Comparison of ENCODE assay signal across 22 mouse cellular contexts in the genomic region with DNA sequence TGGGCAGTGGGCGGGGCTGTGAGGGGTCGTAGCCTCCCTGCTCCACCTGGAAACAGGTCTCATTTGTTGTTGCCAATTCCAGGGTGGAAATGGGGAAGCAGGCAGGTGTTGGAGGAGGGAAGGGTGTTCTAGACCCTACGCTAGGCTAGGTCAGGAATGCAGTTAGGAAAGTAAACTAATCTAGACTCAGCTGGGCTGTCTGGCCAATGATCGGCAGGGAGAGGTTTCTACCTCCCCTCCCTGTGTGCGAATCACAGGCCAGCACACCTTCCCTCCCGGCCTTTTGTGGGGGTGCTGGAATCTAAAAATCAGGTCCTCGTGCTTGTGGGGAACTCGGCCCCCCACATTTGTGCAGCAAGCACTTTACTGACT. TPM values are rescaled to one million over a fixed set of nuclear protein-coding genes. Genes with fewer than 3 reads are reported as not detected.
DNase-seq lines count a peak whose midpoint lies in the region; ATAC-seq and TF ChIP-seq lines count a peak whose summit lies in the region.
"Had no signal": no experiment of that assay in that cellular context is flagged by ENCODE, and none has a peak within 500 bp of the region (broad histone marks: within the 10 kb centered on the region; RNA-seq: fewer than 3 reads in every experiment).

No protein-coding gene starts in this region.

- H3K27me3 ChIP-seq in embryonic facial prominence, embryonic 14.5 days (replicated peaks; ENCODE audit: control insufficient read depth, insufficient read depth, low read length), result no peaks in the 10 kb centered on the region
- H3K27me3 ChIP-seq in embryonic facial prominence, embryonic 10.5 days (replicated peaks; ENCODE audit: low read depth, poor library complexity, severe bottlenecking), result peaks cover 4% of the 10 kb centered on the region; the same call in 1 of the 2 replicates
- H3K27me3 ChIP-seq in kidney, embryonic 15.5 days, result no peaks in the 10 kb centered on the region
- peaks cover 7% of the 10 kb centered on the region; the same call in 1 of the 2 replicates for H3K27me3 ChIP-seq in E14TG2a.4 (ENCODE audit: insufficient read depth, low read length)
- H3K27me3 ChIP-seq: forebrain, embryonic 12.5 days; midbrain, embryonic 12.5 days had no signal

- H3K9ac ChIP-seq in embryonic facial prominence, embryonic 14.5 days (ENCODE audit: low read depth, low read length), result no peak overlapping the region
- no peak overlapping the region for H3K9ac ChIP-seq in kidney, embryonic 15.5 days
- H3K9ac ChIP-seq: forebrain, embryonic 12.5 days; hindbrain, embryonic 14.5 days; liver, embryonic 14.5 days; midbrain, embryonic 12.5 days had no signal

- H3K9me3 ChIP-seq in embryonic facial prominence, embryonic 14.5 days (ENCODE audit: control insufficient read depth, low read length), result no peaks in the 10 kb centered on the region
- H3K9me3 ChIP-seq in embryonic facial prominence, embryonic 10.5 days, result no peaks in the 10 kb centered on the region
- no peaks in the 10 kb centered on the region for H3K9me3 ChIP-seq in kidney, embryonic 15.5 days (replicated peaks)
- no peaks in the 10 kb centered on the region for H3K9me3 ChIP-seq in E14TG2a.4 (ENCODE audit: low read length)
- H3K9me3 ChIP-seq: forebrain, embryonic 12.5 days; midbrain, embryonic 12.5 days had no signal

- no peaks in the 10 kb centered on the region for H3K36me3 ChIP-seq in embryonic facial prominence, embryonic 14.5 days (ENCODE audit: control insufficient read depth, insufficient read depth, low read length)
- no peaks in the 10 kb centered on the region for H3K36me3 ChIP-seq in embryonic facial prominence, embryonic 10.5 days (replicated peaks)
- no peaks in the 10 kb centered on the region for H3K36me3 ChIP-seq in kidney, embryonic 15.5 days
- H3K36me3 ChIP-seq in E14TG2a.4 (ENCODE audit: insufficient read depth, low read length), result no peaks in the 10 kb centered on the region
- H3K36me3 ChIP-seq: forebrain, embryonic 12.5 days; midbrain, embryonic 12.5 days had no signal

- H3K4me1 ChIP-seq in embryonic facial prominence, embryonic 14.5 days (ENCODE audit: control insufficient read depth, insufficient read depth, low read length), result 0 out of 2 replicates have a peak, but pooled peaks cover 5% of the 10 kb centered on the region
- H3K4me1 ChIP-seq in embryonic facial prominence, embryonic 10.5 days, result peaks cover 22% of the 10 kb centered on the region
- H3K4me1 ChIP-seq in kidney, embryonic 15.5 days, result peaks cover 18% of the 10 kb centered on the region
- H3K4me1 ChIP-seq in E14TG2a.4 (replicated peaks; ENCODE audit: low read depth, low read length), result peaks cover 14% of the 10 kb centered on the region
- H3K4me1 ChIP-seq: midbrain, embryonic 12.5 days had no signal

- H3K4me3 ChIP-seq in embryonic facial prominence, embryonic 14.5 days (ENCODE audit: low read depth, low read length), result no peak overlapping the region
- H3K4me3 ChIP-seq in embryonic facial prominence, embryonic 10.5 days, result no peak overlapping the region
- no peak overlapping the region for H3K4me3 ChIP-seq in kidney, embryonic 15.5 days (replicated peaks)
- peak overlapping the region; percentile 23; the same call in 1 of the 2 replicates for H3K4me3 ChIP-seq in E14TG2a.4 (replicated peaks; ENCODE audit: low read length)
- H3K4me3 ChIP-seq: forebrain, embryonic 12.5 days; heart, adult 2 months; layer of hippocampus, adult 2 months; midbrain, embryonic 12.5 days had no signal

- H3K27ac ChIP-seq in embryonic facial prominence, embryonic 14.5 days (replicated peaks; ENCODE audit: low read depth, low read length), result no peak overlapping the region
- H3K27ac ChIP-seq in embryonic facial prominence, embryonic 10.5 days (replicated peaks), result no peak overlapping the region
- H3K27ac ChIP-seq in kidney, embryonic 15.5 days, result no peak overlapping the region
- H3K27ac ChIP-seq: forebrain, embryonic 12.5 days; heart, adult 2 months; hindbrain, embryonic 14.5 days; layer of hippocampus, adult 2 months; liver, embryonic 14.5 days; macrophage; midbrain, embryonic 12.5 days had no signal

- WGBS in embryonic facial prominence, embryonic 14.5 days, result 70% methylated on average over 7 of the region's 8 CpGs
- 61% methylated on average over 8 of the region's 8 CpGs for WGBS in embryonic facial prominence, embryonic 10.5 days
- WGBS in kidney, embryonic 15.5 days, result 60% methylated on average over 8 of the region's 8 CpGs

- no peak for DNase-seq in embryonic facial prominence, embryonic 14.5 days (ENCODE audit: low spot score)
- DNase-seq in embryonic facial prominence, embryonic 10.5 days (ENCODE audit: low spot score), result no peak
- peak; percentile 3 for DNase-seq in kidney, adult 9 months
- DNase-seq in urinary bladder, postnatal 25 days (ENCODE audit: low spot score), result no peak
- no peak for DNase-seq in thymus, postnatal 0 days (ENCODE audit: low spot score)
- DNase-seq: cerebellum, adult 11-12 months; embryo, embryonic 11 days; gastrocnemius, postnatal 10 days; kidney, postnatal 14 days; right cerebral cortex, adult 18-20 months; thymus, postnatal 14 days had no signal

- H3K4me2 ChIP-seq in embryonic facial prominence, embryonic 14.5 days (ENCODE audit: low read depth, low read length), result no peak overlapping the region
- H3K4me2 ChIP-seq in kidney, embryonic 15.5 days, result no peak overlapping the region
- H3K4me2 ChIP-seq: forebrain, embryonic 12.5 days; hindbrain, embryonic 14.5 days; midbrain, embryonic 12.5 days had no signal

- ATAC-seq in embryonic facial prominence, embryonic 14.5 days (ENCODE audit: low read depth), result peak; percentile 26; the same call in 1 of the 2 replicates
- ATAC-seq in kidney, embryonic 15.5 days (replicated peaks; ENCODE audit: low FRiP score), result no peak
- 0 out of 2 replicates have a peak, but pooled peaks have one; percentile 9 for ATAC-seq in megakaryocyte progenitor cell, adult 5-6 weeks (replicated peaks; ENCODE audit: poor library complexity)

- no peak for TF ChIP-seq CTCF in E14TG2a.4 (conservative IDR thresholded peaks at IDR 0.05; ENCODE audit: low read length)

RNA-seq across cellular contexts. Expression of a gene that starts 31.8 kb away (rescaled TPM):
- 2.6 and 3.8 TPM in 2 replicates for polyA plus RNA-seq in embryonic facial prominence, embryonic 14.5 days (2014; fragmentation: Nextera tagmentation; extraction: Ambion mirVana)
- 1.6 and 2.3 TPM in 2 replicates for polyA plus RNA-seq in embryonic facial prominence, embryonic 10.5 days (2016; fragmentation: Nextera tagmentation; extraction: Ambion mirVana)
- polyA plus RNA-seq in kidney, embryonic 15.5 days (2015; fragmentation: Nextera tagmentation; extraction: Ambion mirVana), result 19.8 and 20.4 TPM in 2 replicates
- total RNA-seq in megakaryocyte progenitor cell, adult 5-6 weeks (2015), result 0.07 and 0.10 TPM in 2 replicates
- 0.08 and 0.10 TPM in 2 replicates for total RNA-seq in megakaryocyte progenitor cell, adult 5-6 weeks (2017)
- 0.92 and 1.0 TPM in 2 replicates for polyA plus RNA-seq in thymus, postnatal 0 days (2015; fragmentation: Nextera tagmentation; extraction: Ambion mirVana)
- total RNA-seq: monocyte, adult 5-6 weeks had no signal
- polyA plus RNA-seq: macrophage had no signal
